Mouse (Mus musculus): ENCODE data around the gene Per2.

GRCm38 (mm10) chr1:91492740-91493139, 33.6 kb upstream of the Per2 start:
- TF ChIP-seq CTCF (IDR thresholded peaks at IDR 0.05; ENCODE audit: extremely low read depth, insufficient read length, insufficient replicate concordance, low read depth, low read length) (no peak), POLR2A (IDR thresholded peaks at IDR 0.05; ENCODE audit: low read depth, low read length) (no peak)

Measured in small intestine, adult 2 months (tissue).